Mouse (Mus musculus): ENCODE results near the gene Smap2. TPM values are rescaled to one million over a fixed set of nuclear protein-coding genes. Genes with fewer than 3 reads are reported as not detected.

The Smap2 gene
- total and polyA plus RNA-seq, 3 experiments: 20.1 to 110 (median 29.1) TPM

DNA sequence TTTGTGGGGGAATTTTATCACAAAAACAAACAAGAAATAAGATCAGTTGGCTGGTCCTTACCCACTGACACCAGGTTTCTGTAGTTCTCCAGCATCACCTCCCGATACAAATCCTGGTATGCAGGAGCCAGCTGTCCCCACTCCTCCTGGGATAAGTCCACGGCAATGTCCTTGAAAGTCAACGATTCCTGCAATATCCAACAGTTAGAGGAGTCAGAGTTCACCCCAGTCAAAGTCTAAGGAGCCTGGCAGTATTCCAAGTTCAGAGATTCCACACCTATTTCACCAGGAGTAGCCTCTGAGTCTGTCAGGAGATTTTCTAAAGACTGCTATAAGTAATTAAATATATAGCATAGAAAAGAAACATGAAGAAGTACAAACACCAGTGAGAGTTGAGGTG is 82.0 kb downstream of the Smap2 start:
- Histone ChIP-seq H3K36me3 (replicated peaks in 1 of 2; ENCODE audit: control insufficient read depth in 1 of 2, insufficient read depth in 1 of 2, low read length in 1 of 2) (peaks cover 0 to 10% of the 10 kb centered on the region in 2 experiments), H3K9ac (ENCODE audit: insufficient read depth, low read depth) (no peak overlapping the region), H3K4me2 (ENCODE audit: insufficient read depth, low read depth, poor library complexity, severe bottlenecking) (no peak overlapping the region), H3K79me2 (replicated peaks; ENCODE audit: control insufficient read depth, extremely low read depth, insufficient read depth, poor library complexity, severe bottlenecking) (no peaks in the 10 kb centered on the region), H3K4me3 (replicated peaks in 1 of 3; ENCODE audit: low read depth in 2 of 3, low read length in 2 of 3, poor library complexity in 1 of 3) (no peak overlapping the region), H3K9me3 (replicated peaks; ENCODE audit: low read length) (peaks cover 7% of the 10 kb centered on the region), H3K4me1 (ENCODE audit: control insufficient read depth in 1 of 2, insufficient read depth in 2 of 2) (no peaks in the 10 kb centered on the region), H3K27ac (ENCODE audit: insufficient read depth, low read depth) (no peak overlapping the region), H3K27me3 (replicated peaks) (no peaks in the 10 kb centered on the region)
- no peak for DNase-seq (ENCODE audit: extremely low read depth)
- in situ Hi-C loops (cut with MboI; ENCODE audit: low pct_ligation_motif_present, low pct_unique_long_range_greater_than_20kb, low sequenced_read_pairs): no loop called here
- dilution Hi-C loops (cut with MboI; ENCODE audit: extremely low pct_ligation_motif_present, extremely low pct_unique_long_range_greater_than_20kb, low sequenced_read_pairs): no loop called here
- TF ChIP-seq MAZ (IDR thresholded peaks at IDR 0.05; ENCODE audit: low read depth, low read length) (no peak), GABPA (IDR thresholded peaks at IDR 0.05; ENCODE audit: insufficient replicate concordance, low read depth, low read length) (no peak), SIN3A (IDR thresholded peaks at IDR 0.05; ENCODE audit: low read length) (no peak), MYC (IDR thresholded peaks at IDR 0.05; ENCODE audit: low read depth, low read length) (no peak), RCOR1 (conservative IDR thresholded peaks at IDR 0.05; ENCODE audit: low read depth, low read length) (no peak), CHD1 (IDR thresholded peaks at IDR 0.05; ENCODE audit: low read depth, low read length) (no peak), CTCF (conservative IDR thresholded peaks at IDR 0.05 in 1 of 2, IDR thresholded peaks at IDR 0.05 in 1 of 2; ENCODE audit: low read depth in 2 of 2, low read length in 2 of 2) (no peak), ZKSCAN1 (IDR thresholded peaks at IDR 0.05; ENCODE audit: borderline replicate concordance, low read depth, low read length) (no peak), TBP (conservative IDR thresholded peaks at IDR 0.05; ENCODE audit: low read depth, low read length) (no peak), ZC3H11A (IDR thresholded peaks at IDR 0.05; ENCODE audit: low read depth, low read length) (no peak), SMC3 (IDR thresholded peaks at IDR 0.05; ENCODE audit: low read depth, low read length) (no peak), E2F4 (IDR thresholded peaks at IDR 0.05; ENCODE audit: insufficient replicate concordance, low read depth, low read length) (no peak), ZMIZ1 (IDR thresholded peaks at IDR 0.05; ENCODE audit: low read depth, low read length) (no peak), ZNF384 (IDR thresholded peaks at IDR 0.05; ENCODE audit: low read depth, low read length) (no peak), NRF1 (IDR thresholded peaks at IDR 0.05; ENCODE audit: low read depth, low read length) (no peak), NELFE (IDR thresholded peaks at IDR 0.05; ENCODE audit: low read depth, low read length) (no peak), BHLHE40 (IDR thresholded peaks at IDR 0.05; ENCODE audit: low read depth, low read length) (no peak)

GRCm38 (mm10) chr4:120930736-120931135 is 86.3 kb downstream of the Smap2 start:
- dilution Hi-C loops (cut with MboI; ENCODE audit: extremely low pct_ligation_motif_present, extremely low pct_unique_long_range_greater_than_20kb, low sequenced_read_pairs) (no loop called here), in situ Hi-C loops (cut with MboI; ENCODE audit: low pct_ligation_motif_present, low pct_unique_long_range_greater_than_20kb, low sequenced_read_pairs) (no loop called here)
- no peak overlapping the region for H3K4me3 ChIP-seq (replicated peaks in 1 of 3; ENCODE audit: low read depth in 2 of 3, low read length in 2 of 3, poor library complexity in 1 of 3)
- peaks cover 0 to 10% of the 10 kb centered on the region in 2 experiments for H3K36me3 ChIP-seq (replicated peaks in 1 of 2; ENCODE audit: control insufficient read depth in 1 of 2, insufficient read depth in 1 of 2, low read length in 1 of 2)
- H3K9ac ChIP-seq (ENCODE audit: insufficient read depth, low read depth): no peak overlapping the region
- peaks cover 11% of the 10 kb centered on the region for H3K9me3 ChIP-seq (replicated peaks; ENCODE audit: low read length)
- no peak overlapping the region for H3K4me2 ChIP-seq (ENCODE audit: insufficient read depth, low read depth, poor library complexity, severe bottlenecking)
- no peaks in the 10 kb centered on the region for H3K79me2 ChIP-seq (replicated peaks; ENCODE audit: control insufficient read depth, extremely low read depth, insufficient read depth, poor library complexity, severe bottlenecking)
- no peak overlapping the region for H3K27ac ChIP-seq (ENCODE audit: insufficient read depth, low read depth)
- DNase-seq (ENCODE audit: extremely low read depth): no peak
- no peak for TF ChIP-seq PAX5 (IDR thresholded peaks at IDR 0.05; ENCODE audit: low read length)
- no peak for TF ChIP-seq EP300 (IDR thresholded peaks at IDR 0.05; ENCODE audit: low read length)
- no peak for TF ChIP-seq HCFC1 (IDR thresholded peaks at IDR 0.05; ENCODE audit: low read depth, low read length)
- TF ChIP-seq ZKSCAN1 (IDR thresholded peaks at IDR 0.05; ENCODE audit: borderline replicate concordance, low read depth, low read length): no peak
- no peaks in the 10 kb centered on the region for H3K27me3 ChIP-seq (replicated peaks)
- peaks cover 0 to under 1% of the 10 kb centered on the region in 2 experiments; a peak in 1 of 4 replicates for H3K4me1 ChIP-seq (ENCODE audit: control insufficient read depth in 1 of 2, insufficient read depth in 2 of 2)
